Mouse (Mus musculus): ENCODE measurements at regions not wholly inside any gene's neighbourhood (a gene's known extent, or its start where the extent isn't known, plus 50 kb on each side); places are given as distances from the start of the nearest gene placed in this dataset.

GRCm38 (mm10) chr1:153962161-153962720 lies 62.2 kb upstream of the Teddm2 start:
- DNase-seq (ENCODE audit: low read depth, low spot score), result no peak

- no peak for DNase-seq (ENCODE audit: low read depth, low spot score)
Observed at GRCm38 (mm10) chr1:153963744-153964342, 63.8 kb upstream of the Teddm2 start.

GRCm38 (mm10) chr1:153969401-153969800 lies 69.4 kb upstream of the Teddm2 start:
- no peak for DNase-seq (ENCODE audit: low read depth, low spot score)

- DNase-seq (ENCODE audit: low read depth, low spot score), result no peak
Observed at GRCm38 (mm10) chr1:153974300-153974699, 74.3 kb upstream of the Teddm2 start.

GRCm38 (mm10) chr1:153977963-153978726 lies 78.1 kb upstream of the Teddm2 start:
- no peak for DNase-seq (ENCODE audit: low read depth, low spot score)

- no peak for DNase-seq (ENCODE audit: low read depth, low spot score)
Observed at GRCm38 (mm10) chr1:153980886-153981285, 80.9 kb upstream of the Teddm2 start.

GRCm38 (mm10) chr1:153985595-153985994 lies 85.6 kb upstream of the Teddm2 start:
- no peak for DNase-seq (ENCODE audit: low read depth, low spot score)

GRCm38 (mm10) chr1:153986632-153987031 lies 86.6 kb upstream of the Teddm2 start:
- no peak for DNase-seq (ENCODE audit: low read depth, low spot score)

- DNase-seq (ENCODE audit: low read depth, low spot score), result no peak
Observed at GRCm38 (mm10) chr1:153988297-153988696, 88.3 kb upstream of the Teddm2 start.

GRCm38 (mm10) chr1:153990651-153991435 lies 90.8 kb upstream of the Teddm2 start:
- DNase-seq (ENCODE audit: low read depth, low spot score), result no peak

GRCm38 (mm10) chr1:153992466-153992865 lies 92.4 kb upstream of the Teddm2 start:
- no peak for DNase-seq (ENCODE audit: low read depth, low spot score)

GRCm38 (mm10) chr1:153994871-153995270 lies 94.8 kb upstream of the Teddm2 start:
- DNase-seq (ENCODE audit: low read depth, low spot score), result no peak

- DNase-seq (ENCODE audit: low read depth, low spot score), result no peak
Observed at GRCm38 (mm10) chr1:153997201-153998181, 97.5 kb upstream of the Teddm2 start.

GRCm38 (mm10) chr1:153999776-154000175 lies 99.7 kb upstream of the Teddm2 start:
- no peak for DNase-seq (ENCODE audit: low read depth, low spot score)

- no peak for DNase-seq (ENCODE audit: low read depth, low spot score)
Observed at GRCm38 (mm10) chr1:154003669-154004068, 103.6 kb upstream of the Teddm2 start.

GRCm38 (mm10) chr1:154004647-154005046 lies 104.6 kb upstream of the Teddm2 start:
- no peak for DNase-seq (ENCODE audit: low read depth, low spot score)

- DNase-seq (ENCODE audit: low read depth, low spot score), result no peak
Observed at GRCm38 (mm10) chr1:154006055-154006454, 106.0 kb upstream of the Teddm2 start.

- no peak for DNase-seq (ENCODE audit: low read depth, low spot score)
Observed at GRCm38 (mm10) chr1:154007440-154007839, 107.4 kb upstream of the Teddm2 start.

GRCm38 (mm10) chr1:154008593-154009310 lies 108.7 kb upstream of the Teddm2 start:
- no peak for DNase-seq (ENCODE audit: low read depth, low spot score)

GRCm38 (mm10) chr1:154010681-154011080 lies 110.7 kb upstream of the Teddm2 start:
- DNase-seq (ENCODE audit: low read depth, low spot score), result no peak
